Mouse (Mus musculus): ENCODE measurements around the gene Insrr.
A peak's percentile ranks its signal among the peaks of the same experiment; 100 is the strongest.
"Not testable (repeated sequence)": the region's sequence is repeated elsewhere in the genome, so short reads cannot be mapped to it uniquely, and the experiment has no call there.

Gene Insrr

GRCm38 (mm10) chr3:87778283-87778682 lies 18.5 kb upstream of the Insrr start:
- no peak for DNase-seq (ENCODE audit: low spot score in 2 of 2)

DNA sequence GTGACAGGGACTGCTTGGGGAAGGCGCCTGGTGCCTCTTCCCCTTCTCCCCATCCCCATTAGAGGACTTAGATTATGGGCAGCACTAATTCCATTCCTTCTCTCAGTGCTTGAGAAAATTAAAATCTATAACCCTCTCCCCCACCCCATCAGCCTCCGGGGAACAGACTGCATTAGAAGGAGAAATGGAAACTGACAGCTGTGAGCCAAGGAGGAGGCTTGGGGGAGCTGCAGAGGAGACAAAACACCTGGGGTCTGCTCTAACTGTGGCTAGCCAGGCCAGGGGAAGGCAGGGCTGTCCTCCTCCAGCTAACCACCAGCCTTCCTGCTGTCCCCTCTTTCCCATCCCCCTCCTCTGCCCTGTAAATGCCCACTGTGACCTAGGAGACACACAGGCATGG lies 17.7 kb upstream of the Insrr start:
- DNase-seq (ENCODE audit: low spot score in 2 of 2) = no peak

GRCm38 (mm10) chr3:87783282-87784023 lies 13.3 kb upstream of the Insrr start:
- DNase-seq (ENCODE audit: low spot score in 2 of 2) = no peak

DNA sequence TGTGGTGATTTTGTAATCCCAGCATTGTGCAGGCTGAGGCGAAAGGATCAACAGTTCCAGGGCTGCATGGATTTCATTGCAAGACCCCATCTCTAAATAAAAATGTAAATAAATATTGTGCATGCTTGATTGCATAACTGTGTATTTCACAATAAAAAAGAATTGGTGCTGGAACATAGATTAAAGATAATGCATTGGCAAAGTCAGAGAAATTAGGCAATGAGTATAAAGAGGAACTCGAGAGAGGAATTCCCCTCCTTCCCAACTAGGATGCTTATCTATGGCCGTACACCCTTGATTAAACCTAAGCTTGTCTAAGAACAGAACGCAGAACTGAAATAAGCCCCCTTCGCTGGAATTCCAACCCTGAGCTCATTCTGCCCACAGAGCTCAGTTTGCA lies 11.6 kb upstream of the Insrr start:
- DNase-seq (ENCODE audit: low spot score in 2 of 2) = no peak

GRCm38 (mm10) chr3:87785626-87786214 lies 11.0 kb upstream of the Insrr start:
- no peak for DNase-seq (ENCODE audit: low spot score in 2 of 2)

GRCm38 (mm10) chr3:87789248-87789647 lies 7.5 kb upstream of the Insrr start:
- no peak for DNase-seq (ENCODE audit: low spot score in 2 of 2)

GRCm38 (mm10) chr3:87789768-87790167 lies 7.0 kb upstream of the Insrr start:
- DNase-seq (ENCODE audit: low spot score in 2 of 2) = no peak

- DNase-seq (ENCODE audit: low spot score in 2 of 2) = no peak
These were observed 1.8 kb upstream of the Insrr start, which contains the start of gene Ntrk1 for GRCm38 (mm10) chr3:87794922-87795325. Ntrk1 (minus strand) TSS chr3:87795162.

GRCm38 (mm10) chr3:87795336-87796277 lies 1.1 kb upstream of the Insrr start:
- no peak for DNase-seq (ENCODE audit: low spot score in 2 of 2)

DNA sequence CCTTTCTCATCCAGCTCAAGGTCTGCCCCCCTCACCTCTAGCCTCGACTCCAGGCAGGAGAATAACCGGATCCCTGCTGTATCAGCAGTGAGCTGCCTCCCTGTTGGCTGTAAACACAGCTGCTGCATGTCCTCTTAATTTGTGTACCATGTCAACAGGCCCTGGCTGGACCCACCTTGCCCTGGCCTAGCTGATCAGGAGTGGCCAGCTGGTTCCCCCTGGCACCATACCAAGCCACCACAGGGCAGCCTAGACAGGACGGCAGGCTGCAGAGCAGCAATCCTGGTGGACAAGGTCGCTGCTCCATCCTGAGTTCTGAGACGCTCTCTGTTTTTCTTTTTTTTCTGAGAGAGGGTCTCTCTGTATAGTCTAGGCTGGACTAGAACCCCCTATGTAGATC lies 4.9 kb downstream of the Insrr start:
- DNase-seq (ENCODE audit: low spot score in 2 of 2) = no peak

DNA sequence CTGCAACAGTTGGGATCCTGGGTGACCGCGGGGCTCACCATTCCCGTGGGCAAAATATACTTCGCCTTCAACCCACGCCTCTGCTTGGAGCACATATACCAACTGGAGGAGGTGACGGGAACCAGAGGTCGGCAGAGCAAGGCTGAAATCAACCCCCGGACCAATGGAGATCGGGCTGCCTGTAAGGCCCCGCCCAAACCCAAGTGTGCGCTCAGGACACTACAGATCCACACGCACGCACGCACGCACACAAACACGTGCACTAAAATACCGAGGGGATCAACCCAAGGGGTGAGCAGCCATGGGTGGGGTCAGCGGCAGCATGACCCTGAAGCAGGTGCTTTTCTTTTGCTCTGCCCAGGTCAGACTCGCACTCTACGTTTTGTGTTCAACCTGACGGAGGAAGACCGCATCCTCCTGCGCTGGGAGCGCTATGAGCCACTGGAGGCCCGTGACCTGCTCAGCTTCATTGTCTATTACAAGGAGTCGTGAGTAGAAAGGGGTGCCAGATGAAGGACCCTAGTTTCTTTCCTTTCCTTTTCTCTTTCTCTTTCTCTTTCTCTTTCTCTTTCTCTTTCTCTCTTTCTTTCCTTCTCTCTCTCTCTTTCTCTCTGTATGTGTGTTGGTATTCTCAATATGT lies 7.4 kb downstream of the Insrr start:
- no peak for DNase-seq (ENCODE audit: low spot score in 2 of 2)

- no peak for DNase-seq (ENCODE audit: low spot score in 2 of 2)
These were observed 12.7 kb downstream of the Insrr start for GRCm38 (mm10) chr3:87809322-87809962.

DNA sequence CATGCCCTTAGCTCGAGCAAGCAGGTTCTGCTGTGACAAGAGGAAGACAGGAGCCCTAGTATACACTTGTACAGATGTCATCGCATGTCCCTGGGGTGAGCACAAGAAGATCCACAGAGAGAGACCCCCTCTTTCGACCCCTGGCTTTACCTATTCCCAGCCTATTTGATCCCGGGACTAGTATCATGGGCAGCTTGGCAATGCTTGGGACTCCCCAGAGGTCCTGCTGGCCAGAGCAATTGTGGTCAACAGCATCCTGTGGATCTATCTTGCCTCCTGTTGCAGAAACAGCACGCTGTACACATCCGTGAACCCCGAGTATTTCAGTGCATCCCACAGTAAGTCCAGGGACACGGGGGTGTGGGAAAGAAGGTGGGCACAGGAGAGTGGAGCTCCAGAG lies 14.5 kb downstream of the Insrr start:
- no peak for DNase-seq (ENCODE audit: low spot score in 2 of 2)

- DNase-seq (ENCODE audit: low spot score in 2 of 2) = no peak
These were observed 15.7 kb downstream of the Insrr start for GRCm38 (mm10) chr3:87812413-87812812.

GRCm38 (mm10) chr3:87812873-87813272 lies 16.1 kb downstream of the Insrr start:
- DNase-seq (ENCODE audit: low spot score in 2 of 2) = no peak

- DNase-seq (ENCODE audit: low spot score in 2 of 2) = no peak
These were observed 19.4 kb downstream of the Insrr start for GRCm38 (mm10) chr3:87816166-87816565.

DNA sequence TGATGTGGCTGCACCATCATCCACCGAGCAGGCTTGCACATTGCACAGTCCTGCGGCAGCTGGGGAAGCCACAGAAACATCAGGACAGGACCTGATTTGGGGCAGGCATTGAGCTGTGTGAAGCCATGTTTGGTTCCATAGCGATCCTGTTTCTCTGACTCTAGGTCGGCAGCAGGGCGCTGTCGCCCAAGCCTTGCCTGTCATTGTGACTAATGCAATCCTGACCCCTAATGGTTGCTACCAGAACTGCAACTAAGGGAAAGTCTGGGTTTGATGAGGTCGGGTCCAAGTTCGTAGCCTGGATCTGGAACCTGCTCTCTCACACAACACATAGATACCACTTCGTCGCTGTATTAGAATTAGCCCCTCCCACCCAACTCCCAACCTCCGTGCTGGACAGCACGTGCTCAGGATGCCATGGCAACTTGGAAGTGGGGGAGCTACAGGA lies 19.9 kb downstream of the Insrr start:
- DNase-seq (ENCODE audit: low spot score in 2 of 2) = peak; percentile 30 to 62

- no peak for DNase-seq (ENCODE audit: low spot score in 2 of 2)
These were observed 21.5 kb downstream of the Insrr start for GRCm38 (mm10) chr3:87818226-87818625.

GRCm38 (mm10) chr3:87824206-87824605 lies 27.5 kb downstream of the Insrr start, which contains the start of gene Pear1:
Pear1 (minus strand) TSS chr3:87824306.
- not testable (repeated sequence) for DNase-seq (ENCODE audit: low spot score in 2 of 2)

- DNase-seq (ENCODE audit: low spot score in 2 of 2) = no peak
These were observed 31.7 kb downstream of the Insrr start for GRCm38 (mm10) chr3:87828435-87828834.

DNA sequence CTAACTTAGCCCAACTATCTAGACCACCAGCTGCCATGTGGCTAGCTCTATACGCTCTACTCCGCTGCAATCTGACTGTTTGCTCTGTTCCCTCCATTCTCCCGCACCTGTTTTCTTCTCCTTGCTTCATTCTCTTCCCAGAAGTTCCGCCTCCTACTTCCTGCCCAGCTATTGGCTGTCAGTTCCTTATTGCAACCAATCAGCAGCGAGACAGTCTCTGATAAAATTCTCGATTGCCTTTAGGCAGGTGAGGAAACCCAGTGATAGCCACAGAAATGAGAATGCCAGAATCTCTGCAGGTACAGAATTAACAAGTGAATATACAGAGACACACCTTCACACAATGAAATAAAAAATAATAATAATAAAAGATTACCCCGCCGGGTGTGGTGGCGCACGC lies 32.3 kb downstream of the Insrr start:
- DNase-seq (ENCODE audit: low spot score in 2 of 2) = no peak
